Mouse (Mus musculus): ENCODE results near the gene Adamts4.

Adamts4 gene

GRCm38 (mm10) chr1:171249913-171250600, at the start of gene Adamts4:
TSS of gene Adamts4 (plus strand) at chr1:171250421.
- no peak for DNase-seq (ENCODE audit: low read depth)

- DNase-seq (ENCODE audit: low read depth): no peak
These were observed 49.5 kb upstream of the Adamts4 start for GRCm38 (mm10) chr1:171200769-171201168.

GRCm38 (mm10) chr1:171203471-171204248, 46.6 kb upstream of the Adamts4 start:
- no peak for DNase-seq (ENCODE audit: low read depth)

- no peak for DNase-seq (ENCODE audit: low read depth)
These were observed 46.0 kb upstream of the Adamts4 start for GRCm38 (mm10) chr1:171204249-171204644.

GRCm38 (mm10) chr1:171205704-171206493, 44.3 kb upstream of the Adamts4 start:
- no peak for DNase-seq (ENCODE audit: low read depth)

- DNase-seq (ENCODE audit: low read depth): no peak
These were observed 40.8 kb upstream of the Adamts4 start for GRCm38 (mm10) chr1:171209409-171209808.

GRCm38 (mm10) chr1:171212854-171213253, 37.4 kb upstream of the Adamts4 start:
- no peak for DNase-seq (ENCODE audit: low read depth)

GRCm38 (mm10) chr1:171213801-171214496, 36.3 kb upstream of the Adamts4 start, which contains the start of gene Nr1i3:
TSS of gene Nr1i3 (plus strand) at chr1:171213970.
- DNase-seq (ENCODE audit: low read depth): no peak

- no peak for DNase-seq (ENCODE audit: low read depth)
These were observed 33.8 kb upstream of the Adamts4 start for GRCm38 (mm10) chr1:171216241-171216955.

GRCm38 (mm10) chr1:171220871-171221270, 29.4 kb upstream of the Adamts4 start:
- peak; percentile 31 for DNase-seq (ENCODE audit: low read depth)

- DNase-seq (ENCODE audit: low read depth): no peak
These were observed 28.7 kb upstream of the Adamts4 start for GRCm38 (mm10) chr1:171221281-171222193.

GRCm38 (mm10) chr1:171222238-171223155, 27.7 kb upstream of the Adamts4 start, which contains the start of gene Tomm40l:
TSS of gene Tomm40l (minus strand) at chr1:171222514.
- peak; percentile 100 for DNase-seq (ENCODE audit: low read depth)

- DNase-seq (ENCODE audit: low read depth): no peak
These were observed 27.1 kb upstream of the Adamts4 start for GRCm38 (mm10) chr1:171223168-171223567.

GRCm38 (mm10) chr1:171223796-171224195, 26.4 kb upstream of the Adamts4 start:
- DNase-seq (ENCODE audit: low read depth): no peak

- no peak for DNase-seq (ENCODE audit: low read depth)
These were observed 25.4 kb upstream of the Adamts4 start, which contains the start of gene Apoa2 for GRCm38 (mm10) chr1:171224857-171225256. TSS of gene Apoa2 (plus strand) at chr1:171225054.

- no peak for DNase-seq (ENCODE audit: low read depth)
These were observed 23.4 kb upstream of the Adamts4 start for GRCm38 (mm10) chr1:171226780-171227179.

GRCm38 (mm10) chr1:171227879-171228278, 22.3 kb upstream of the Adamts4 start:
- DNase-seq (ENCODE audit: low read depth): no peak

- no peak for DNase-seq (ENCODE audit: low read depth)
These were observed 20.5 kb upstream of the Adamts4 start for GRCm38 (mm10) chr1:171229750-171230149.

- no peak for DNase-seq (ENCODE audit: low read depth)
These were observed 20.0 kb upstream of the Adamts4 start for GRCm38 (mm10) chr1:171230215-171230614.
